Mouse (Mus musculus): Measurements from ENCODE around the gene Supt3.

- TF ChIP-seq CTCF (conservative IDR thresholded peaks at IDR 0.05; ENCODE audit: insufficient read depth, insufficient read length, low read depth, low read length) (no peak), POLR2A (IDR thresholded peaks at IDR 0.05; ENCODE audit: low read depth, low read length) (no peak)
Observed at GRCm38 (mm10) chr17:44945333-44945732, 168.4 kb downstream of the Supt3 start.

Measured in kidney, adult 2 months (tissue).